Comparison of ENCODE assay signal across 8 mouse cellular contexts in genomic region chr2:26585713-26586112, GRCm38 (mm10). TPM values are rescaled to one million over a fixed set of nuclear protein-coding genes. Genes with fewer than 3 reads are reported as not detected.
DNase-seq lines count a peak whose midpoint lies in the region; ATAC-seq lines count a peak whose summit lies in the region.

No protein-coding gene starts in this region.

- no peak overlapping the region for H3K4me2 ChIP-seq in limb, embryonic 13.5 days (replicated peaks)
- no peak overlapping the region for H3K4me2 ChIP-seq in stomach, embryonic 16.5 days (ENCODE audit: low read depth, low read length)

- WGBS in limb, embryonic 13.5 days, result 60% methylated on average over 6 of the region's 6 CpGs
- 62% methylated on average over 6 of the region's 6 CpGs for WGBS in stomach, embryonic 16.5 days

- no peak for ATAC-seq in megakaryocyte, adult 5-6 weeks (ENCODE audit: poor library complexity, severe bottlenecking)
- no peak for ATAC-seq in limb, embryonic 13.5 days (ENCODE audit: low FRiP score, low read depth)
- ATAC-seq in stomach, embryonic 16.5 days (ENCODE audit: insufficient read depth, low FRiP score), result no peak

- peaks cover 36% of the 10 kb centered on the region for H3K36me3 ChIP-seq in megakaryocyte, embryonic 14.5 days (replicated peaks; ENCODE audit: low read length)
- H3K36me3 ChIP-seq in limb, embryonic 13.5 days, result no peaks in the 10 kb centered on the region
- no peaks in the 10 kb centered on the region for H3K36me3 ChIP-seq in stomach, embryonic 16.5 days (ENCODE audit: control insufficient read depth, insufficient read depth, low read length)

- peaks cover 97% of the 10 kb centered on the region for H3K4me1 ChIP-seq in megakaryocyte, embryonic 14.5 days
- peaks cover 10% of the 10 kb centered on the region; the same call in 1 of the 2 replicates for H3K4me1 ChIP-seq in limb, embryonic 13.5 days
- peaks cover 6% of the 10 kb centered on the region; the same call in 1 of the 2 replicates for H3K4me1 ChIP-seq in stomach, embryonic 16.5 days (ENCODE audit: control insufficient read depth, insufficient read depth, low read length)

- peak overlapping the region; percentile 28; the same call in 1 of the 2 replicates for H3K27ac ChIP-seq in limb, embryonic 13.5 days
- peak overlapping the region; percentile 62 for H3K27ac ChIP-seq in stomach, embryonic 16.5 days (ENCODE audit: low read length)

- H3K4me3 ChIP-seq in megakaryocyte, embryonic 14.5 days (replicated peaks), result peak overlapping the region; percentile 96
- peak overlapping the region; percentile 65 for H3K4me3 ChIP-seq in limb, embryonic 13.5 days
- H3K4me3 ChIP-seq in stomach, embryonic 16.5 days (replicated peaks; ENCODE audit: low read length), result peak overlapping the region; percentile 67

- DNase-seq in cerebellum, adult 9-11 months, result peak; percentile 11
- DNase-seq in cerebellum, adult 11 months, result no peak
- no peak for DNase-seq in thymus, adult 18-20 months
- no peak for DNase-seq in frontal cortex, postnatal 25 days (ENCODE audit: low spot score in 2 of 2)

- H3K9ac ChIP-seq in limb, embryonic 13.5 days, result 0 out of 2 replicates have a peak overlapping the region, but pooled peaks have one; percentile 25
- H3K9ac ChIP-seq in stomach, embryonic 16.5 days (ENCODE audit: low read length), result peak overlapping the region; percentile 37

- peaks cover 48% of the 10 kb centered on the region for H3K27me3 ChIP-seq in megakaryocyte, embryonic 14.5 days (replicated peaks)
- no peaks in the 10 kb centered on the region for H3K27me3 ChIP-seq in limb, embryonic 13.5 days
- no peaks in the 10 kb centered on the region for H3K27me3 ChIP-seq in stomach, embryonic 16.5 days (ENCODE audit: control insufficient read depth, insufficient read depth, low read length)

- H3K9me3 ChIP-seq in megakaryocyte, embryonic 14.5 days, result no peaks in the 10 kb centered on the region
- no peaks in the 10 kb centered on the region for H3K9me3 ChIP-seq in limb, embryonic 13.5 days
- no peaks in the 10 kb centered on the region for H3K9me3 ChIP-seq in stomach, embryonic 16.5 days (replicated peaks; ENCODE audit: control insufficient read depth, low read length)

RNA-seq across cellular contexts. Expression of gene Gm20532, which starts 0.7 kb away (rescaled TPM):
- not detected in 2 replicates for polyA plus RNA-seq in megakaryocyte, embryonic 14.5 days (2012; ENCODE audit: insufficient read depth, low replicate concordance)
- total RNA-seq in megakaryocyte, adult 5-6 weeks (2015), result 0.36 TPM in 1 of 2 replicates, not detected in the other
- total RNA-seq in megakaryocyte, adult 5-6 weeks (2017), result not detected in 2 replicates
- polyA plus RNA-seq in limb, embryonic 13.5 days (2015; fragmentation: Nextera tagmentation; extraction: Ambion mirVana), result not detected in 2 replicates
- not detected in 2 replicates for polyA plus RNA-seq in stomach, embryonic 16.5 days (2015; fragmentation: Nextera tagmentation; extraction: Ambion mirVana)

RNA-seq across cellular contexts. Expression of gene Egfl7, which starts 5.9 kb away (rescaled TPM):
- 19.7 and 90.5 TPM in 2 replicates for polyA plus RNA-seq in megakaryocyte, embryonic 14.5 days (2012; ENCODE audit: insufficient read depth, low replicate concordance)
- total RNA-seq in megakaryocyte, adult 5-6 weeks (2015), result 1.6 and 3.1 TPM in 2 replicates
- 3.7 and 3.9 TPM in 2 replicates for total RNA-seq in megakaryocyte, adult 5-6 weeks (2017)
- polyA plus RNA-seq in limb, embryonic 13.5 days (2015; fragmentation: Nextera tagmentation; extraction: Ambion mirVana), result 103 and 105 TPM in 2 replicates
- 116 and 120 TPM in 2 replicates for polyA plus RNA-seq in stomach, embryonic 16.5 days (2015; fragmentation: Nextera tagmentation; extraction: Ambion mirVana)

RNA-seq across cellular contexts. Expression of gene Agpat2, which starts 18.5 kb away (rescaled TPM):
- polyA plus RNA-seq in megakaryocyte, embryonic 14.5 days (2012; ENCODE audit: insufficient read depth, low replicate concordance), result 34.1 and 41.8 TPM in 2 replicates
- total RNA-seq in megakaryocyte, adult 5-6 weeks (2015), result 37.0 and 41.9 TPM in 2 replicates
- total RNA-seq in megakaryocyte, adult 5-6 weeks (2017), result 38.1 and 43.6 TPM in 2 replicates
- 23.1 and 24.6 TPM in 2 replicates for polyA plus RNA-seq in limb, embryonic 13.5 days (2015; fragmentation: Nextera tagmentation; extraction: Ambion mirVana)
- 66.8 and 72.1 TPM in 2 replicates for polyA plus RNA-seq in stomach, embryonic 16.5 days (2015; fragmentation: Nextera tagmentation; extraction: Ambion mirVana)

RNA-seq across cellular contexts. Expression of gene Fam69b, which starts 42.5 kb away (rescaled TPM):
- 1.2 TPM in 1 of 2 replicates, not detected in the other for polyA plus RNA-seq in megakaryocyte, embryonic 14.5 days (2012; ENCODE audit: insufficient read depth, low replicate concordance)
- total RNA-seq in megakaryocyte, adult 5-6 weeks (2015), result 0.33 TPM in 1 of 2 replicates, not detected in the other
- 0.11 and 0.33 TPM in 2 replicates for total RNA-seq in megakaryocyte, adult 5-6 weeks (2017)
- 61.0 and 61.5 TPM in 2 replicates for polyA plus RNA-seq in limb, embryonic 13.5 days (2015; fragmentation: Nextera tagmentation; extraction: Ambion mirVana)
- 23.2 and 27.3 TPM in 2 replicates for polyA plus RNA-seq in stomach, embryonic 16.5 days (2015; fragmentation: Nextera tagmentation; extraction: Ambion mirVana)
